Mouse (Mus musculus) layer of hippocampus, adult 6 months (tissue): ENCODE data around the gene Esp34. TPM values are rescaled to one million over a fixed set of nuclear protein-coding genes. Genes with fewer than 3 reads are reported as not detected.

Source experiments
- long read RNA-seq, 2 experiments: library from polyadenylated mRNA; unstranded; transcript quantifications; one replicate each; pipeline ENCODE4 v2.0.0; 2019 to 2020
- polyA plus RNA-seq: library from polyadenylated mRNA; unstranded; fragments of <200 nt; fragmentation: Nextera tagmentation; gene quantifications from 2 replicates; pipeline ENCODE4 v1.2.3, GENCODE M21; 2021

Esp34 gene
- polyA plus RNA-seq = not detected in 2 replicates
- long read RNA-seq, experiment 1 = 0 reads
- long read RNA-seq, experiment 2 = 0 reads

DNA sequence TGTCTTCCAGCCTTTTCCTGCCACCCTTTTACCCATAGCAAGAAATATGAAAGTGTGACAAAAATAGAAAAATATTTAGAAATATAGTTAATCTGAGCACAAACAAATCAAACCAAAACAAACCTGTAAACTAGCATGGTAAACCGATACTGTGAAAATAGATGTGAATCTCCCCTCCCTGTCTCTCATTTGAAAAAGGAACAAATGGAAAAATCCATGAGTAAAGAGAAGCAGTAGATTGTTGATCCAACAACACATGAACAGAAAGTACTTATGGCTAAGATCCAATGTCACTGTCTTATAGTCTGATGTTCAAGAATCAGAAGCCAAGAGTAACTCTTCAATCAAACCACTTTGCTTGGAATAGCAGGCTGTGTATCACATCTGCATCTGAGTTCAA is at the start of gene Esp34:
TSS of gene Esp34 (plus strand) at position 301 of the 400 bp plus-strand sequence.

Other genes starting within 250 kb of the Esp34 start
- not detected in 2 replicates for gene Olfr137, start 246.6 kb upstream of the Esp34 start, polyA plus RNA-seq
- gene Olfr136, start 224.4 kb upstream of the Esp34 start, polyA plus RNA-seq = not detected in 2 replicates
- not detected in 2 replicates for gene Esp36, start 134.0 kb upstream of the Esp34 start, polyA plus RNA-seq
- gene Esp31, start 85.3 kb downstream of the Esp34 start, polyA plus RNA-seq = not detected in 2 replicates